8 mouse cellular contexts compared by ENCODE assay signal in genomic region chr19:47931982-47932638, GRCm38 (mm10). TPM values are rescaled to one million over a fixed set of nuclear protein-coding genes. Genes with fewer than 3 reads are reported as not detected.
DNase-seq lines count a peak whose midpoint lies in the region; ATAC-seq lines count a peak whose summit lies in the region.

No protein-coding gene starts in this region.

- no peak overlapping the region for H3K4me2 ChIP-seq in limb, embryonic 13.5 days (replicated peaks)
- no peak overlapping the region for H3K4me2 ChIP-seq in neural tube, embryonic 11.5 days (ENCODE audit: low read depth)

- DNase-seq in cerebellum, postnatal 4 days (ENCODE audit: low spot score in 2 of 2), result no peak
- DNase-seq in 3T3-L1 (ENCODE audit: low read depth, low spot score), result peak; percentile 57
- peak; percentile 70 for DNase-seq in brain, adult 2 months (ENCODE audit: low read depth, low spot score)
- DNase-seq in heart, postnatal 10 days, result peak; percentile 47 to 65
- DNase-seq in neural tube, embryonic 11.5 days (ENCODE audit: low spot score), result peak; percentile 34
- no peak for DNase-seq in gastrocnemius, postnatal 36 days

- H3K4me1 ChIP-seq in limb, embryonic 13.5 days, result peaks cover 14% of the 10 kb centered on the region; the same call in 1 of the 2 replicates
- H3K4me1 ChIP-seq in neural tube, embryonic 11.5 days (ENCODE audit: control insufficient read depth, insufficient read depth, low read length), result no peaks in the 10 kb centered on the region

- ATAC-seq in cerebellum, adult (ENCODE audit: insufficient number of reproducible peaks, low FRiP score, low TSS enrichment), result peak; percentile 58; the same call in 1 of the 2 replicates
- ATAC-seq in limb, embryonic 13.5 days (ENCODE audit: low FRiP score, low read depth), result peak; percentile 57; the same call in 1 of the 2 replicates
- ATAC-seq in neural tube, embryonic 11.5 days (ENCODE audit: insufficient read depth, low FRiP score, low TSS enrichment), result peak; percentile 82

- no peaks in the 10 kb centered on the region for H3K36me3 ChIP-seq in limb, embryonic 13.5 days
- H3K36me3 ChIP-seq in neural tube, embryonic 11.5 days (ENCODE audit: control insufficient read depth, insufficient read depth, low read length), result no peaks in the 10 kb centered on the region

- intact Hi-C loops in heart, postnatal 10 days (cut with DNase I), result loop anchor here (1.0 to 10.0 kb wide), 3 partner anchors 50 to 275 kb away; partner anchors contain the start of gene Sfr1
- intact Hi-C loops in gastrocnemius, postnatal 36 days (cut with DNase I), result loop anchor here (1.0 to 10.0 kb wide), 2 partner anchors 50 to 267 kb away; no protein-coding TSS in a partner anchor

- H3K9me3 ChIP-seq in limb, embryonic 13.5 days, result no peaks in the 10 kb centered on the region
- no peaks in the 10 kb centered on the region for H3K9me3 ChIP-seq in neural tube, embryonic 11.5 days (ENCODE audit: control insufficient read depth, low read length)

- no peak overlapping the region for H3K4me3 ChIP-seq in limb, embryonic 13.5 days
- H3K4me3 ChIP-seq in neural tube, embryonic 11.5 days (ENCODE audit: low read depth, low read length), result no peak overlapping the region

- H3K9ac ChIP-seq in limb, embryonic 13.5 days, result no peak overlapping the region
- no peak overlapping the region for H3K9ac ChIP-seq in neural tube, embryonic 11.5 days (ENCODE audit: low read length)

- 37% methylated on average over 7 of the region's 7 CpGs for WGBS in limb, embryonic 13.5 days
- 41% methylated on average over 7 of the region's 7 CpGs for WGBS in neural tube, embryonic 11.5 days

- no peaks in the 10 kb centered on the region; the same call in 1 of the 2 replicates for H3K27me3 ChIP-seq in limb, embryonic 13.5 days
- no peaks in the 10 kb centered on the region for H3K27me3 ChIP-seq in neural tube, embryonic 11.5 days (ENCODE audit: control insufficient read depth, insufficient read depth, low read length)

- no peak overlapping the region for H3K27ac ChIP-seq in limb, embryonic 13.5 days
- no peak overlapping the region for H3K27ac ChIP-seq in neural tube, embryonic 11.5 days (ENCODE audit: low read depth, low read length)

RNA-seq across cellular contexts. Expression of gene Cfap58, which starts 5.4 kb away (rescaled TPM):
- total RNA-seq in heart, postnatal 10 days (2021), result 1 to 10 TPM; 2.7 to 2.8 TPM
- 0.05 TPM in 1 of 2 replicates, not detected in the other for polyA plus RNA-seq in limb, embryonic 13.5 days (2015; fragmentation: Nextera tagmentation; extraction: Ambion mirVana)
- 0.11 TPM in 2 replicates for polyA plus RNA-seq in neural tube, embryonic 11.5 days (2014; fragmentation: Nextera tagmentation; extraction: Ambion mirVana)
- not detected for total RNA-seq in gastrocnemius, postnatal 36 days (2021)

RNA-seq across cellular contexts. Expression of gene Itprip, which starts 13.0 kb away (rescaled TPM):
- total RNA-seq in heart, postnatal 10 days (2021), result 10 to 100 TPM; 11.1 to 13.3 TPM
- polyA plus RNA-seq in limb, embryonic 13.5 days (2015; fragmentation: Nextera tagmentation; extraction: Ambion mirVana), result 24.3 and 26.6 TPM in 2 replicates
- 15.4 and 15.8 TPM in 2 replicates for polyA plus RNA-seq in neural tube, embryonic 11.5 days (2014; fragmentation: Nextera tagmentation; extraction: Ambion mirVana)
- under 1 TPM; 0.74 to 0.76 TPM for total RNA-seq in gastrocnemius, postnatal 36 days (2021)

RNA-seq across cellular contexts. Expression of gene Cfap43, which starts 13.0 kb away (rescaled TPM):
- total RNA-seq in heart, postnatal 10 days (2021), result under 1 TPM in 1 of 2 experiments, not detected in 1; 0.24 TPM
- 0.08 and 0.09 TPM in 2 replicates for polyA plus RNA-seq in limb, embryonic 13.5 days (2015; fragmentation: Nextera tagmentation; extraction: Ambion mirVana)
- polyA plus RNA-seq in neural tube, embryonic 11.5 days (2014; fragmentation: Nextera tagmentation; extraction: Ambion mirVana), result 0.09 and 0.19 TPM in 2 replicates
- total RNA-seq in gastrocnemius, postnatal 36 days (2021), result not detected

Comparison
In these comparisons a context has a peak if more than half of its experiments do, and no peak if none do; other contexts are left out.
1. DNase-seq: peak in 3T3-L1 (single experiment), brain, adult 2 months (single experiment), heart, postnatal 10 days (2 of 2) and neural tube, embryonic 11.5 days (single experiment); none in cerebellum, postnatal 4 days (0 of 2) and gastrocnemius, postnatal 36 days (0 of 2).
2. RNA of gene Itprip, which starts 13.0 kb away (total RNA-seq): 11.1 to 13.3 TPM in heart, postnatal 10 days; 0.74 to 0.76 TPM in gastrocnemius, postnatal 36 days; every median in the first group is over 4 times any median in the second.
3. Peak in every context shown above with its lines, with median percentiles within 50 percentile points of each other: ATAC-seq.